Mouse (Mus musculus) heart, embryonic 11.5 days (tissue): ENCODE measurements around the gene Gm21887. TPM values are rescaled to one million over a fixed set of nuclear protein-coding genes. Genes with fewer than 3 reads are reported as not detected.
"Not testable (repeated sequence)": the region's sequence is repeated elsewhere in the genome, so short reads cannot be mapped to it uniquely, and the experiment has no call there.

Source experiments
- ATAC-seq: fragments of 200-750 bp; cut with Nextera tagmentation; replicated peaks from 2 replicates; pipeline ENCODE4 v1.8.0; 2017; ENCODE audit warnings: moderate library complexity; ENCODE audit not compliant: insufficient number of reproducible peaks, low FRiP score, low TSS enrichment
- H3K27ac ChIP-seq: fragments of 300-500 bp; sonication (generic); 2 replicates; pipeline ENCODE4 v1.5.1; 2014; ENCODE audit warnings: mild to moderate bottlenecking, low read depth, low read length
- H3K27me3 ChIP-seq: fragments of 300-500 bp; sonication (generic); 2 replicates; pipeline ENCODE4 v1.6.1; 2014; ENCODE audit warnings: mild to moderate bottlenecking, low read length, mixed read lengths; ENCODE audit not compliant: control insufficient read depth, insufficient read depth
- H3K36me3 ChIP-seq: fragments of 300-500 bp; sonication (generic); 2 replicates; pipeline ENCODE4 v1.6.1; 2014; ENCODE audit warnings: mild to moderate bottlenecking, low read length, moderate library complexity, mixed read lengths; ENCODE audit not compliant: control insufficient read depth, insufficient read depth
- H3K4me1 ChIP-seq: fragments of 300-500 bp; sonication (generic); 2 replicates; pipeline ENCODE4 v1.6.1; 2014; ENCODE audit warnings: low read length; ENCODE audit not compliant: control insufficient read depth, insufficient read depth
- H3K4me2 ChIP-seq: fragments of 300-500 bp; sonication (generic); 2 replicates; pipeline ENCODE4 v1.6.1; 2014; ENCODE audit warnings: mild to moderate bottlenecking, moderate library complexity
- H3K4me3 ChIP-seq: fragments of 300-500 bp; sonication (generic); 2 replicates; pipeline ENCODE4 v1.5.1; 2014; ENCODE audit warnings: low read depth, low read length
- H3K9ac ChIP-seq: fragments of 300-500 bp; sonication (generic); 2 replicates; pipeline ENCODE4 v1.6.1; 2014; ENCODE audit warnings: mild to moderate bottlenecking, low read depth, low read length, moderate library complexity
- H3K9me3 ChIP-seq: fragments of 300-500 bp; sonication (generic); replicated peaks from 2 replicates; pipeline ENCODE4 v1.6.1; 2016; ENCODE audit warnings: low read length; ENCODE audit not compliant: control insufficient read depth
- WGBS: fragments of 180-500 bp; shearing (Covaris S2); extraction: QIAGEN DNeasy Blood & Tissue Kit; methylation state at CpG from one replicate; pipeline ENCODE4 v1.1.7; 2014; ENCODE audit not compliant: insufficient replicate concordance; 5-methylcytosine and 5-hydroxymethylcytosine counted together
- polyA plus RNA-seq: library from polyadenylated mRNA; unstranded; fragments of >200 nt; fragmentation: Nextera tagmentation; extraction: Ambion mirVana; gene quantifications from 2 replicates; pipeline ENCODE4 v1.2.1, GENCODE M21; 2014

The Gm21887 gene
- polyA plus RNA-seq, 1 experiment from 2014 or later, result 157 TPM

- 100% methylated on average over 1 of the region's 10 CpGs for WGBS
- not testable (repeated sequence) for ATAC-seq
Observed at GRCm38 (mm10) chrX:170011529-170011879, 2.0 kb downstream of the Gm21887 start.

GRCm38 (mm10) chrX:170013421-170013820 lies 4.0 kb downstream of the Gm21887 start:
- H3K4me2 ChIP-seq, ATAC-seq, H3K4me3 ChIP-seq, H3K27ac ChIP-seq, H3K27me3 ChIP-seq, H3K9ac ChIP-seq, H3K4me1 ChIP-seq: not testable (repeated sequence)
- Histone ChIP-seq H3K36me3 (peaks cover 22% of the 10 kb centered on the region), H3K9me3 (peaks cover 33% of the 10 kb centered on the region)
- WGBS, result no CpG with 5 or more reads among the region's 13 CpGs

More at GRCm38 (mm10) chrX:170011529-170011879, 2.0 kb downstream of the Gm21887 start:
- H3K9me3 ChIP-seq, result peaks cover 41% of the 10 kb centered on the region
- H3K4me1 ChIP-seq, H3K27ac ChIP-seq, H3K4me2 ChIP-seq, H3K9ac ChIP-seq, H3K4me3 ChIP-seq, H3K27me3 ChIP-seq: not testable (repeated sequence)
- peaks cover 13% of the 10 kb centered on the region for H3K36me3 ChIP-seq

GRCm38 (mm10) chrX:170014038-170014437 lies 4.6 kb downstream of the Gm21887 start:
- H3K4me1 ChIP-seq, H3K9ac ChIP-seq, H3K27me3 ChIP-seq, H3K4me3 ChIP-seq, H3K27ac ChIP-seq, H3K4me2 ChIP-seq, ATAC-seq: not testable (repeated sequence)
- H3K36me3 ChIP-seq, result peaks cover 25% of the 10 kb centered on the region
- WGBS, result 76% methylated on average over 6 of the region's 13 CpGs
- H3K9me3 ChIP-seq, result peaks cover 34% of the 10 kb centered on the region

- not testable (repeated sequence) for H3K27me3 ChIP-seq, H3K4me1 ChIP-seq, ATAC-seq, H3K9ac ChIP-seq, H3K4me2 ChIP-seq, H3K4me3 ChIP-seq, H3K27ac ChIP-seq
- Histone ChIP-seq H3K36me3 (peaks cover 32% of the 10 kb centered on the region), H3K9me3 (peaks cover 32% of the 10 kb centered on the region)
- 85% methylated on average over 10 of the region's 12 CpGs for WGBS
Observed at GRCm38 (mm10) chrX:170015883-170016282, 6.4 kb downstream of the Gm21887 start.

- peak; percentile 73 for ATAC-seq
- H3K9ac ChIP-seq, H3K4me1 ChIP-seq, H3K27me3 ChIP-seq, H3K27ac ChIP-seq, H3K4me2 ChIP-seq, H3K4me3 ChIP-seq: not testable (repeated sequence)
- 61% methylated on average over 27 of the region's 27 CpGs for WGBS
- Histone ChIP-seq H3K9me3 (peaks cover 32% of the 10 kb centered on the region), H3K36me3 (peaks cover 32% of the 10 kb centered on the region)
Observed at GRCm38 (mm10) chrX:170017333-170018245, 8.1 kb downstream of the Gm21887 start.

GRCm38 (mm10) chrX:170018571-170019218 lies 9.2 kb downstream of the Gm21887 start:
- peaks cover 32% of the 10 kb centered on the region for H3K9me3 ChIP-seq
- not testable (repeated sequence) for H3K27me3 ChIP-seq, H3K4me3 ChIP-seq, H3K4me2 ChIP-seq, H3K4me1 ChIP-seq, H3K9ac ChIP-seq, H3K27ac ChIP-seq
- peaks cover 32% of the 10 kb centered on the region for H3K36me3 ChIP-seq
- peak; percentile 87 for ATAC-seq
- 85% methylated on average over 66 of the region's 66 CpGs for WGBS

GRCm38 (mm10) chrX:170019219-170019953 lies 9.9 kb downstream of the Gm21887 start:
- H3K27ac ChIP-seq, result not testable (repeated sequence)
- WGBS, result 83% methylated on average over 30 of the region's 30 CpGs

GRCm38 (mm10) chrX:170019954-170020689 lies 10.7 kb downstream of the Gm21887 start:
- H3K27ac ChIP-seq, ATAC-seq: not testable (repeated sequence)
- 54% methylated on average over 14 of the region's 14 CpGs for WGBS

More at GRCm38 (mm10) chrX:170019219-170019953, 9.9 kb downstream of the Gm21887 start:
- H3K9me3 ChIP-seq, result peaks cover 32% of the 10 kb centered on the region
- H3K4me3 ChIP-seq, H3K9ac ChIP-seq, H3K4me1 ChIP-seq, H3K4me2 ChIP-seq, H3K27me3 ChIP-seq: not testable (repeated sequence)
- peak; percentile 53 for ATAC-seq
- peaks cover 32% of the 10 kb centered on the region for H3K36me3 ChIP-seq

More at GRCm38 (mm10) chrX:170019954-170020689, 10.7 kb downstream of the Gm21887 start:
- peaks cover 32% of the 10 kb centered on the region for H3K36me3 ChIP-seq
- not testable (repeated sequence) for H3K27me3 ChIP-seq, H3K4me1 ChIP-seq, H3K4me2 ChIP-seq, H3K9ac ChIP-seq, H3K4me3 ChIP-seq
- H3K9me3 ChIP-seq, result peaks cover 32% of the 10 kb centered on the region
